Mouse (Mus musculus): ENCODE measurements around the gene Svs2. TPM values are rescaled to one million over a fixed set of nuclear protein-coding genes. Genes with fewer than 3 reads are reported as not detected.

Gene Svs2
- total RNA-seq, 4 experiments from 2014 or later, result not detected

Other genes with a start within 250 kb of the Svs2 start
- 100 to 1,000 TPM; 427 to 461 (median 444) TPM for gene Ywhab, start 243.5 kb downstream of the Svs2 start, total RNA-seq (2022)
- 1 to 10 TPM in 1 of 4 experiments, under 1 TPM in 3; 0.75 to 1.9 (median 0.95) TPM for gene Pabpc1l, start 213.0 kb downstream of the Svs2 start, total RNA-seq (2022)
- gene Stk4, start 168.1 kb downstream of the Svs2 start, total RNA-seq (2022), result 10 to 100 TPM; 31.7 to 37.5 (median 34.1) TPM
- gene Tomm34, start 167.3 kb downstream of the Svs2 start, total RNA-seq (2022), result 10 to 100 TPM; 76.6 to 84.5 (median 81.5) TPM
- 10 to 100 TPM; 17.5 to 19.4 (median 18.5) TPM for gene Kcns1, start 67.4 kb downstream of the Svs2 start, total RNA-seq (2022)
- not detected for gene Wfdc5, start 55.7 kb downstream of the Svs2 start, total RNA-seq (2022)
- not detected for gene Wfdc12, start 47.9 kb downstream of the Svs2 start, total RNA-seq (2022)
- gene Wfdc15a, start 38.3 kb downstream of the Svs2 start, total RNA-seq (2022), result not detected
- not detected for gene Wfdc15b, start 16.8 kb downstream of the Svs2 start, total RNA-seq (2022)
- not detected for gene Svs3b, start 18.2 kb upstream of the Svs2 start, total RNA-seq (2022)
- not detected for gene Svs4, start 40.0 kb upstream of the Svs2 start, total RNA-seq (2022)
- gene Svs3a, start 50.8 kb upstream of the Svs2 start, total RNA-seq (2022), result not detected
- not detected for gene Svs6, start 78.3 kb upstream of the Svs2 start, total RNA-seq (2022)
- not detected for gene Svs5, start 94.3 kb upstream of the Svs2 start, total RNA-seq (2022)
- 1 to 10 TPM in 2 of 4 experiments, under 1 TPM in 1, not detected in 1; 0.62 to 1.8 (median 1.3) TPM for gene Slpi, start 150.6 kb upstream of the Svs2 start, total RNA-seq (2022)
- under 1 TPM; 0.17 to 0.77 (median 0.31) TPM for gene Rbpjl, start 164.7 kb upstream of the Svs2 start, total RNA-seq (2022)
- 10 to 100 TPM in 3 of 4 experiments, 1 to 10 TPM in 1; 9.9 to 12.0 (median 10.6) TPM for gene Matn4, start 166.7 kb upstream of the Svs2 start, total RNA-seq (2022)
- 100 to 1,000 TPM in 1 of 4 experiments, 10 to 100 TPM in 3; 81.2 to 117 (median 89.0) TPM for gene Sdc4, start 205.4 kb upstream of the Svs2 start, total RNA-seq (2022)
- gene Sys1, start 218.5 kb upstream of the Svs2 start, total RNA-seq (2022), result 10 to 100 TPM; 39.4 to 46.1 (median 40.6) TPM
- 10 to 100 TPM in 1 of 4 experiments, 1 to 10 TPM in 3; 4.4 to 15.6 (median 6.3) TPM for gene Gm20458, start 222.5 kb upstream of the Svs2 start, total RNA-seq (2022)
- not detected for gene Trp53tg5, start 235.3 kb upstream of the Svs2 start, total RNA-seq (2022)
- 100 to 1,000 TPM; 140 to 155 (median 147) TPM for gene Dbndd2, start 247.6 kb upstream of the Svs2 start, total RNA-seq (2022)